Mouse (Mus musculus) T-helper 2 cell (primary cell): ENCODE results near the gene Triobp.
"Not testable (repeated sequence)": the region's sequence is repeated elsewhere in the genome, so short reads cannot be mapped to it uniquely, and the experiment has no call there.

Experiments used
- in situ Hi-C: fragments of 300-600 bp; cut with MboI, MseI; formaldehyde crosslinking; loops from one replicate; pipeline ENCODE4 v1.15.1; 2025; ENCODE audit warnings: high pct_unique_total_duplicates

The Triobp gene

DNA sequence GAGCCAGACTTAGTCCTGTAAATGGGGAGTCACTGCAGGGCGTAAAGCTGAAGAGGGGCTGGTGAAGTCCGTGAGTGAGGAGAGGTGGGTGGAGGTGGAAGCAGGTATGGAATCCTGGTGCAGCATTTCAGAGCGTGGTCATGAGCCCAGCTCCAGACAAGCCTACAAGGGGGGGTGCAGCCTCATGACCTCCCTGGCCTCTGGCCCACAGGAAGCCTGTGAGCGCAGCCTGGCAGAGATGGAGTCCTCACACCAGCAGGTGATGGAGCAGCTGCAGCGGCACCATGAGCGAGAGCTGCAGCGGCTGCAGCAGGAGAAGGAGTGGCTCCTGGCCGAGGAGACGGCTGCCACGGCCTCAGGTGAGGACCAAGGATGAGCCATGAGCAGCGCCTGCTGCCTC is 52.1 kb downstream of the Triobp start:
- in situ Hi-C loops: no loop called here

GRCm38 (mm10) chr15:79000357-79000791 is 52.9 kb downstream of the Triobp start:
- in situ Hi-C loops: no loop called here

DNA sequence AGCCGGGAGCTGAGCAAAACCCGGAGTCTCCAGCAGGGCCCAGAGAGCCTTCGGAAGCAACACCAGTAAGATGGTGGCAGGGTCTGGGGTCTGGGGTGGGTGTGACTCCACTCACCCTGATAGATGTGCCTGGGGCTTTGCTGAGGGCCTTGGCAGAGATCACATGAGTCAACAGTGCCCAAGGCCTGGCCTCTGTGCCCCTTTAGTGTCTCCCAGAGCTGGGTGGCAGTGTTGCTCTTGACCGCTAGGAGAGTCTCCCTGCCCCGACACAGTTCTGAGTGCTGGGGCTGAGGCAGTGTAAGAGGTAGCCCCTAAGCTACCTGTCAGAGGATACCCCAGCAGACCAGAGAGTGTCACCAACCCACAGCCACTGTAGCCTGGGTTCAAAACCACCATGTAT is 54.0 kb downstream of the Triobp start:
- in situ Hi-C loops: no loop called here

DNA sequence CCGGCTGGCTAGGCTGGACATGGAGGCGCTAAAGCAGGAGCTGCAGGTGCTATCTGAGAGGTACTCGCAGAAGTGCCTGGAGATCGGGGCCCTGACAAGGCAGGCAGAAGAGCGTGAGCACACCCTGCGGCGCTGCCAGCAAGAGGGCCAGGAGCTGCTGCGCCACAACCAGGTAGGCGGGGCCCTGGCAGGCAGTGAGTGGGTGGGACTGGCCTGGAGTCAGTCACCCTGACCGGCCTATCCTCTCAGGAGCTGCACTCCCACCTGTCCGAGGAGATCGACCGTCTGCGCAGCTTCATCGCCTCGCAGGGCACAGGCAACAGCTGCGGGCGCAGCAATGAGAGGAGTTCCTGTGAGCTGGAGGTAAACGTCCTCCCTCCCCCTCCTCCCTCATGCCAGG is 54.5 kb downstream of the Triobp start:
- in situ Hi-C loops: no loop called here

DNA sequence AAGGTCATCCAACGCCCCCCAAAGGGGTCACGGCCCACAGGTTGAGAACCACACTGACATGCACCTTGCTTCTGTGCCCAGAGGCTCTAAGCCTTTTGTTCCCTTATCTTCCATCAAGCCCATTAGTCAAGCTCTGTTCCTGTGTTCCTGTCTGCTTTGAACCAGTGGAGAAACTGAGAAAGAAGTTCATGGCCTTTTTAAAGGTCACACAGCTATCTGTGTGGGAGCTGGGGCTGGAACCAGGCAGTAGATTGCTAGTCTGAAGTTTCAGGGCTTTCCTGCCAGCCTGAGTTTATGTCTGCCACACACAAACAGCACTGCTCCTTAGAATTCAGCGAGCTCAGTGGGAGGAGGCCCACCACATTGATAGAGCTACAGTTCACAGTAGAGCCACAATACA is 55.6 kb downstream of the Triobp start:
- in situ Hi-C loops: no loop called here

DNA sequence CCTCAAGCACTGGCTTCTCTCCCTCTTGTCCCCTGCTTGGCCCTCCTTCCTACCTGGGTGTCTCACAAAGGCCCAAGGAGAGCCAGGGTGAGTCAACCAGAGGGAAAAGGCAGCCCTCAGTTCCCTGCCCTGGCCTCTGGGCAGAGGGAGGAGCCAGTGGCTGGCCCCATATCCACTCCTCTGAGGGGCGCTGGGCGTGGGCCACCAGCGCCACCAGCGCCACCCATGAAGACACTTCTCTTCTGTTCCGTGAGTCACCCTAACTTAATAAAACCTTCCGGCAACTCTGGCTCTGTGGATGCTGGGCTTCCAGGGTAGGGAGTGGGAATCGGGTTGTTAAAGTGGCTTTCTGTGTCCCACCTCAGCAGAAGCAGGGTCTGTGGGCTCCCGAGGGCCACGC is 58.1 kb downstream of the Triobp start:
- in situ Hi-C loops: no loop called here

GRCm38 (mm10) chr15:79006638-79007037 is 59.1 kb downstream of the Triobp start:
- in situ Hi-C loops: no loop called here

GRCm38 (mm10) chr15:79007059-79007458 is 59.5 kb downstream of the Triobp start:
- in situ Hi-C loops: no loop called here

- in situ Hi-C loops: not testable (repeated sequence)
These were observed 60.3 kb downstream of the Triobp start for GRCm38 (mm10) chr15:79007836-79008235.

DNA sequence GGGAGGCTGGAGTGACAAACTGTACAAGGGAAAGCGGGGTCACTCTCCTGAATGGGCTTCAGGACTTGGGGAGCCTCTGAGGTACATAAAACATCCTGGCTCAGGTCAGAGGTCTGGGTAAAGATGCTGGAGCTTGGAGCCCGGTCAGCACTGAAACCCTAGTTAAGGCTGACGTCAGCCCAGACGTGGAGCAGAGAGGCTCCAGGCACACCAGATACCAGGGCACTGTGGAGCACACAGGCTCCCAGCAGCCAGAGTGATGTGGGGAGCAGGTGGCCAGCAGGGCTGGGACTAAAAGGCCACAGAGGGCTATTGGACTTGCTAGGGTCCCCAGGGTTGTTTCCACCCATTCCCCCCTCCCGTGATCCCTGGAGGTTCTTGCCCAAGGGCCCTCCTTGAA is 62.2 kb downstream of the Triobp start:
- in situ Hi-C loops: no loop called here

DNA sequence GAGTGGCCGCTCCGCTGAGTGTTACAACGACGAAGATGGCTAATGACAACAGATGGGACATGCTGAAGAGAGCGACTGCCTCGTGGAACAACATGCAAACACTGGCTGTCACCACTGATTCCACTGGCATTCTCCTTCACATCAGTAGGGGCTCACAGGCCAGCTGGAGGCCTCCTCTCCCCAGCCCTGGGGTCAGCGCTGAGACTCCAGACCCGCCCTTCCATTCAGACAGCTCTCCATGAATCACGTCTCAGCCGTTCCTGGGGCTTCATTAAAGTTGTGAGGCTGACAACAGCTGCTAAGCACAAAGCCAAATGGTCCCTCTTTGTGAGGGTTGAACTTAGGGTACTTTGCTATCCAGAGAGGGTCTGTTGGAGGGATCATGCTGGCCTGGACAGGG is 64.0 kb downstream of the Triobp start:
- in situ Hi-C loops: no loop called here

GRCm38 (mm10) chr15:79013382-79013781 is 65.9 kb downstream of the Triobp start:
- in situ Hi-C loops: no loop called here

DNA sequence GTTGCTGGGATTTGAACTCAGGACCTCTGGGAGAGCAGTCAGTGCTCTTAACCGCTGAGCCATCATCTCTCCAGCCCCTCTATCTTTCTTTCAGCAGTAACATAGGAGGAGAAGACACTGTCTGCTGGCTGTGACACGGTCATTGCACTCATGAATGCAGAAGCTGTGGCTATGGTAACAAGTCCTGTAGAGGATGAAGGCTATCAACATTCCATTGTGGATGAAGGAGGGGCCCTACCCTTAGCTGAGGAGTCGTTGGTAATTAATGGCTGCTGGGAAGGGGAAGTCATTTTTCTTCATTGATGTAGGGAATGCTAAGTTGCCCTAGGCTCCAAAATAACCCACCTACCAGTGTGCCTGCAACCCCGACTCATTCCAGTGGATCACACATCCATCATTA is 70.7 kb downstream of the Triobp start:
- in situ Hi-C loops: no loop called here

DNA sequence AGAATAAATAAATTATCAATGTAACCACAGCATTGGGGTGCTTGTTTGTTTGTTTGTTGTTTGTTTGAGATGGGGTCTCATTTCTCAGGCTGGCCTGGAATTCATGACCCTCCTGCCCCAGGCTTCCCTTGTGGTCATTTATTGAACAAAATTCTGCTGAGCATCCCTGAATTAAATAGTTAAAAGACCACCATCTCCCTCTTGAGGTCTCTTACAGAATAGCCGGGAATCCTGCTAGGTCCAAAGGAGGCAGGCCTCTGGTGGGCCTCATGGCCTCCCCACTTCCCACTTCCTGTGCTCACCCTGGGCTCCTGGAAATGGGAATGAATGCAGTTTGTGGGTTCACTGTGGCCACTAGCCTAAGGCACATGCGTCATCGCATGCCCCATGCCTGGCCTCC is 71.4 kb downstream of the Triobp start:
- in situ Hi-C loops: no loop called here

GRCm38 (mm10) chr15:79022671-79023230 is 75.2 kb downstream of the Triobp start:
- in situ Hi-C loops: no loop called here

DNA sequence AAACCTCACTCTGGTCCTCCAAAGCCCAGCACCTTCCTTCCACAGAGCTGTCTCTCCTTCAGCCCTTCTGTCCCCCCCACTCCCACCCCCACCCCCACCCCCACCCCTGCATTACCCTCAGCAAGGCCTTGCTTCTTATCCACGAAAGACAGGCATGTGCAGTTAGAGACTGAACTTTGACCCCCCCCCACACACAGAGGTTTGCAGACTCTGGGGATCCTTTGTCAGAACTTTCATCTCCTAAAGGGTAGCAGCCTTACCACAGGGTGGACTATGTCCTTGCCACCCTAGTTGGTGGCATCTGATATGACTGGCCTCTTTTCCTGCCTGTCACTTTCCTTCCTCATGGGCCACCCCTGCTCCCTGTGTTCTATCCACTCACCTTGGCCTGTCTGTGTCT is 75.8 kb downstream of the Triobp start:
- in situ Hi-C loops: no loop called here

DNA sequence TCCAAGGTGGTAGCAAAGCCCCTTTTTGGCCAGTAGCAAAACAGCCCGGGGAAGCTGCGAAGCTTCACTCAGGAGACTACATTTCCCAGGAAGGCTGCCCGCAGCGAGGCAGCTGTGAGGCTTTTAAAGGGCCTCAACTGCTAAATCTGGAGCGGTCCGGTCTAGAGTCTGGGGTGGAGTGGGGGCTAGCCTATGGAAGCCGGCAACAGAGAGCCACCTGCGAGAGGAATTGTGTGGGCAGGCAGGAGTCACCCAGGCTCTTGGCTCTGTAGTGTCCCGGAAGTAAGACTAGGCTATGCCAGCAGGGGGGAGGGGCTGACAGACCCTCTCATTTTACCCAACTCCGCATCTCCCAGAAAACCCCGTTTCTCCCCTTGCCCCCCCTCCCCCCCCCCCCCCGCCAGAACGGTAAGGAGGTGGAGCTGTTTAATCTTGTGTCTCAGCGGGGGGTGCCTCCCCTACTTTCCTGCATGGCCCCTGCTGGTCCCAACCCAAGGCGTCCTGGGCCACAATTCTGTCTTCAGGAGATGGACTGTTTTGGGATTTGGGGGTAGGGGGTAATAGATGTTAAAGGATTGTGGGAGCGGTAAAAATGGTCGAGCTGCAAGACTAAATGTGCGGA is 78.3 kb downstream of the Triobp start:
- in situ Hi-C loops: no loop called here

DNA sequence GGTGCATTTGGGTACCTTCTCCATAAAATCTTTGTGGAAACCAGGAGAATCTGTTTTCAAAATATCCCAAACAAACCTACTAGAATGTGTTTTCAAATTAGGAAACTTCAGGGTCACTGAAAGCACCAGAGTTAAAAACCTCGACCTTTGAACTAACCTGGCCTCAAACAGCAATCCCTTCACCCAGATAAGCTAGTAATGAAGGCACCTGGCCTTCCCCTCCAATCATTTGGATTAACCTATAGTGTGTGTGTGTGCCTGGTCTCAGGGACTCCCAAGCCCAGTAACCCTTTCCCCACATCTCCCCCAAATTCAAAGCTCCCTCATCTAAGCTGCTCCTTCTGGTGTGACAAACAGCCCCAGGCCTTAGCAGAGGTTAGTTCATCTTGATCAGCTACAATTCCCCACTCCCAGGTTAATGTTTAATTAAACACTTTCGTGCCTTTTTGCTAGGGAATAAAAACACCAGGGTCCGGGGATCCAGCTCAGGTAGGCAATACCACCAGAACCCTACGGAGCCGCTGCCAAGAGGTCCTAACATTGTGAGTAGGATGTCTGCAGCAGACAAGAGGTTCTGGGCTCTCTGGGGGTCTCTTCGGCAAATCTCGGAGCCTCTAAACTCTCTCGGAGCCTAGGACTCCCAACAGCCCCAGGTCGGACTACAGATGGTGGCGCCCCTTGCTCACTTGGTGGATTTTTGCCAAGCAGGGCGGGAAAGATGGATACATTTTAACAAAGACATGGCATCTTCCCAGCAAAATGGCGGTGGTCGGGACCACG is 79.2 kb downstream of the Triobp start:
- in situ Hi-C loops: no loop called here

DNA sequence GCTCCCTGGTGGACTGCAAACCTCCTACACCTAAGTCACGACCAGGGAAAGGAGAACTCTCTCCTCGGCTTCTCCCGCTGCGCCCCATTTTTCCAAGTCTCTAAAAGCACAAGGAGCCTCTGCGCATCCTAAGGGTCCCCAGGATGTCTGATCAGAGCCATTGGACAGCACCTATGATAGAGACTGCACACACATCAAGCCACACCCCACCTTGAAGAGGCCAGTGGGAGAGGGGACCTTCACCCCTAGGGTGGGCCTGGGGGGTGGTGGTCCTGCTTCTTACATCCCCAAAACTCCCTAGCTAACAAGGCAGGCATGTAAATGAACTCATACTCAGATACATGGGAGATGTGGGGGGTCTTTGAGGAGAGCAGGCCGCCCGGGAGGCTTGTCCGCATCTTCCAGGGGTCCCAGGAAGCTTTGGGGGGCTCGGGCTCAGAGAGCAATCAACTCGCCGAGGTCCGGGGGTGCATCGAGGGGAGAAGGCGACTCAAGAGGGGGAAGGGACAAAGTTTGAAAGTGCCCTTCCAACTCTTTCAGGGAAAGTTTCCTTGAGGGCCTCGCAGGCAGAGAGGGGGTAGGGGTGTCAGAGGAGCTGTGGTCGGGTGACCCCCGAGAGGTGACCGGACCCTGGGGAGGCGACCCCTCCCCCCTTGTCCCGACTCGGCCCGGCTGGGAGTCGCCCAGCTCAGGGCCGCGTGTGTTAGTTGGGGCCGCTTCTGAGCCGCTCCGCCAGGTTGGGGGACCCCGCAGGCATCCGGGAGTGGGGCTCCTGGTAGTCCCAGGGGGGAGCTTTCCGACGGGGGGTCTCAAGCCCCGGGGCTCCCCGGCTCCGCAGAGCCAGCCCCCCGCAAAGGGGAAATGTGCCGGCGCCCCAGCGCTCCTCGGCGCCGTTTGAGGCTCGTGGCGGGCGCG is 80.0 kb downstream of the Triobp start:
- in situ Hi-C loops: no loop called here

DNA sequence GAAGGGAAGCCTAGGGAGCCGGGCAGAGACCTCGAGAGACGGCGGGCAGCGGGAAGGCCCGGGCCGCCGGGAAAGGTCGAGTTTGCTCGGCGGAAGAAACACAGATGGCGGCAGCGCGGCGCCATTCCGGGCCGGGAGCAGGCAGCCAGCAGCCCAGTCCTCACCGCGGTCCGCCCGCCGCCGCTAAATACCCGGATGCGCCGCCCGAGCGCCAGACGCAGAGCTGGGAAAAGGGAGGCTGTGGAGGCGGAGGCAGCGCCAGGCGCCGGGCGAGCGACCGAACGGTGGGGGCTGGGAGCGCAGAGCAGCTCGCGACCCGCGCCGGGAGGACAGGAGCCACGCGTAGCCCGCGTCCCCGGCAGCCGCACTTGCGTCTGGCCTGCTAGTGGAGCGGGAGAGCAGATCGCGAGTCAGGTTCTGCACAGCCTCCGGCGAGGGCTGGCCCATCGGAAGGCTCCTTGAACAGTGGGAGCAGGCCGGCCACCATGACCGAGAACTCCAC is 80.8 kb downstream of the Triobp start, which contains the start of gene H1f0:
TSS of gene H1f0 (plus strand) at position 214 of the 502 bp plus-strand sequence.
- in situ Hi-C loops: no loop called here

GRCm38 (mm10) chr15:79028823-79029484 is 81.4 kb downstream of the Triobp start:
- in situ Hi-C loops: no loop called here
